Mouse (Mus musculus): ENCODE results near the gene Lhpp.

- TF ChIP-seq POLR2A (IDR thresholded peaks at IDR 0.05; ENCODE audit: low read depth, low read length) (no peak), CTCF (IDR thresholded peaks at IDR 0.05; ENCODE audit: extremely low read depth, insufficient read length, insufficient replicate concordance, low read depth, low read length) (no peak)
Measured at GRCm38 (mm10) chr7:132644605-132645279, 34.3 kb downstream of the Lhpp start.

Measured in small intestine, adult 2 months (tissue).